Mouse (Mus musculus) kidney, adult 11 months (tissue): ENCODE measurements at regions not wholly inside any gene's neighbourhood (a gene's known extent, or its start where the extent isn't known, plus 50 kb on each side); places are given as distances from the start of the nearest gene placed in this dataset.

Experiments
- DNase-seq: peaks from one replicate; pipeline ENCODE4 v3.0.0; 2022

DNA sequence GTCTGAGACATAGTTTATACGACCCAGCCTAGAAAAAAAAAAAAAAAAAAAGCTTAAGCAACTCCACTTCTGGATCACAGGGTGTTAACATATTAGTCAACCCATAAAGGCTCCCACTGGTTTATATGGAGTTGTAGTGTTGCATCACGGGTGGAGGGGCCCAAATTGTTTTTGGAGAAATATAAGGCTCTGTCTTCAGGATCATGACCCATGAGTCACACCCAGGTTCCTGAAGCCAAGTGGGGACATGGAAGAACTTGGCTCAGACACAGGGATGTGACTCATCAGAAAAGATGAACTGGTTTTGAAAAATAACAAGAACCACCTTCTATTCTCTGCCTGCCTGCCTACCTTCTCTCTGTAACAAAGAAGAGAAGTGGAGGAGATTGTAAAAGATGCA lies 108.5 kb upstream of the Bmp2 start:
- DNase-seq: no peak

DNA sequence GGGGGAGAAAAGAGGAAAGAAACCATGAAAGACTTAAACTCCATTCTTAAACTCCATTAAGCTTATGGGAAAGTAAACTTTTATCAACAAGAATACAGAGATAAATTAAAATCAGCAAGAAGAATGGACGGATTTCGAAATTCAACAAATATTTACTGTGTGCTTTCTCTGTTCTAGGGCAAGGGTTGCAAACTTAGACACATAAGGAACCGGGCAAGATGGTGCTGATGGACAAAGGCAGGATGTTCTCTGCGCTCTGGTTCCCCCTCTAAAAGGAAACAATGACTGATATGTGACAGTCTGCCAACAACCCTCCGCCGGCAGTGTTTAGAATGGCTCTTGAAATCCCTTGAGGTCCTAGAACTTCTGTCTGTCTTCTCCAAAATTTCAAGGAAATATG lies 99.0 kb upstream of the Bmp2 start:
- DNase-seq: no peak

DNA sequence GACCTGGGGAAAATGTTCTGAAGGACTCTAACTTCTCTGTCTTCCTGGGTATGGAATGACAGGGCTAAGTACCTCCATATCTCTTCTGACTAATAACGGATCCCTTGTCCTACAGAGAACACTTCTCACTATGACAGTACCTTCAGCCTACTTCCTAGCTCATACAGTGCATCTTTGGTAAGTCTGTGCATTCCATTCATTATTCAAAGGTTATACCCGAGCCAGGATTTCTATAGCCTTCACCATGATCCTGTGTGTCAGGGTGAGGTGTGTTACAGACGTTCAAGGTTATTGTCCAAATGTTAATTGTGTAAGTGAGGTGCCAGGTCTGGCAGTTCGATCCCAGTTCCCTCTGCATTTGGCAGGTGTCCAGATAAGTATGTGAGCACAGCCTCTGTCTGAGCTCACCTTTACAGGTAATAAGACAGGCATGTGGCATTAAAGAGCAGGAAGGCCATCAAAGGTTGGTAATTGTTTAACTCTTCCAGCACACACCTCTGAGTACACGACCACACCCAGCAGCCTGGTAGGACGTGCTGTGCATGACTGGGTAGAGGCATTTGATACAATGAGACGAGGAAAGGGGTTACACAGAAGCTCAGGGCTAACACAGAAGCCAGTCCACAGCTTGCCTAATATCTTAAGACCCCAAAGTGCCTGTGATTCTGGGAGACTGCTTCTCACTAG lies 96.3 kb upstream of the Bmp2 start:
- DNase-seq: no peak

DNA sequence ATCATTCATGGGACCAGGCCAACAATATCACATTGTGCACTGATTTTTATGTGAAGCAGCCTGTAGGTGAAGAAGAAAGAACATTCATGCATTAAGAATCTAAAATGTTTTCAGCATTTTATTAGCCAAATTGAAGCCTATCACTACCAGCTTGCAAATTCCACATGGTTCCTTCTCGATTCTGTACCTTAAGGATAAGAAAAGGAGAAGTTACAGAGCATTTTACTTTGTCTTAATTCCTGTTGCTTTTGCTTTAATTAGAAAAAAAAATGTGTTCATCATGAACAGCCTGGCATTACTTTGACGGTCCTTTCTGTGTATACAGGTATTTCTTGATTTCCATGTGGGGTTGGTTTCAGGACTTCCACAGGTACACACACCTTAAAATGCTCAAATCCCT lies 95.2 kb upstream of the Bmp2 start:
- DNase-seq: no peak

DNA sequence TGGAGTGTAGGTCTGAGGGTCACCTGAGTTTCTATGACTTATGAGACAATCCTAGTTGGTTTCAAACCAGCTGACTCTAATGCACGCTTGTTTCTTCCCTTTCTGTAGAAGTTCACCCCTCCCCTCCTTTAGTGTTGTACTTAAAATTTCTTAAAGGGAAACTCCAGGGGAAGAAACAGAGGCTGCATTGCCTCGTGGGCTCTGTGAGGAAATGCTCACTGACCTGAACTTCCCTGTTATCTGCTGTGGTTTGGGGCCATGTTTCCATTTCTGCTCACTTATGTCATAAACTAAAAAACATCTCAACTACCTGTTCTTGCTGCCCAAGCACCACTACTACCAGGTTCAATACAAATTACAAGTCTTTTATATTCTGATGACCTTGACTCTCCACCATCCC lies 93.2 kb upstream of the Bmp2 start:
- DNase-seq: no peak

DNA sequence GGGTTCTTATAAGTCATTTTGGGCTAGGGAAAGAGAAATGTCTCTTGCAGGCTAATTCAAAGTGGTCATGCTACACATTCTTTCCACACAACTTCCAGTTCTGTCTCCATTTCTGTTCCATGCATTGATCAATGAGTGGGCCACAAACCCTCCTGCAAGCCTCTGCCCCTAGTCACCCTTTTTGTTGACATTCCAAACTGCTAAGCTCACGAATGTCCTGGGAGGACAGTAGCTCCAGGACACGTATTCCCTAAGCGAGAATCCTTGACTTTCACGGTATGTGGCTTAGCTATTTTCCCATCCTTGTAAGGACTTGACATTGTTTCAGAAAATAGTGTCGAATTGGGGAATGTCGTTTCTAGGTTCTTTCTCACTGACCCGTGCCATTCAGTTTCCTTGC lies 91.1 kb upstream of the Bmp2 start:
- DNase-seq: no peak

DNA sequence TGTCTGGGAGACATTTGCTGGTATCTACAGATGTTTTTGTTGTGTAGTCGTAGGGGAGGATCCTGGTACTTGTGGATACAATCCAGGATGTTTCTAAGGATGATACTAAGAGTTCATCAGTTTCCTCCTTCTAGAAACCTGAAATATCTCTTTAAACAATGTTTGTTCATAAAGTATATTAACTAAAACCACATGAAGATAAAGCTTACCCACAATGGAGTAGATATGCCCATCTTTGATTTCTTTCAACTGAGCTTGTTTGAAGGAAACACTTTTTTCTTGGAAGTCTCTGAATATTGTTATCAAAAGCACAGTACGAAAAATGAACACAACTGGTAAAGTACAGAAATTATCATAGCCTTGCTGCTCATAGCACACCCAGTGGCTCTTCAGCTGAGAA lies 89.6 kb upstream of the Bmp2 start:
- no peak for DNase-seq

DNA sequence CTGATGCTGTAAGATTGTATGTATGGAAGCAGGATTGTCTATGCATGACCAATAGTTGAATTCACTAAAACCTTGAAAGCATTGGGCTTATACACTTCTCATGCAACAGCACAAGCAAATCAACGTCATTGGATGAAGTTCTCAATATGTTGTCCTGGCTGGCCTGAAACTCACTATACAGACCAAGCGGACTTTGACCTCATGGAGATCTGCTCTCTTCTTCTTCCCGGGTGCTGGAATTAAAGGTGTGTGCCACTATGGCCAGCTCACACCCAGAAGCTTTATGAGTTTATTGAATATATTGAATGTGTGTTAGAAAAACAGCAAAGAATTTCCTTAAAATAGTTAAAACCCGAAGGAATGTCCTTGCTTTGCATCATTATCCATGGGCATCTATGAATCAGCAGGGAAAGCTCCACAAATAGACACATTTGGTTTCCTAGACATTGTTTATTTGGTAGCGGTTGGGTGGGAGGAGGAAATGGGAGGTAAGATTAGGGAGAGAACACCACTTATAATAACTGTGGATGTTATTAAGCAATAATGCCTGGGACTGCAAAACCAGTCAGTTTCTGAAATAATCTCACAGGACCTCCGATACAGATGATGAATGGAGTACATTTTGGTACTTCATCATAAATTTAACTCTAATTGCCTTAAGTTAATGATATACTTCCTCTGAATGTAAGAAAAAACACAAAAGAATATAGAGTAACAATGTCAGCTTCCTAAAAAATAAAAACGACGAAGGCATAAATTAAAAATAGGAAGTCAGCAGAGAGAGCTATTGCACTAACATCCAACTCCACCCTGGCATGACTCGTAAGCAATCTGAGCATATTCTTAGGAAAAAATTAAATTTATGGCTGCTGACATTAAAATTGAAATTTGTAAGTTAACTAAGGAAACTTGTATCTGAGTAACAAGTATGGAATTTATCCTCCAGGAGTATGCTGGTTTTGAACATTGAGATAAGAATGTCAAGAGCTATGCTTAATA lies 84.5 kb upstream of the Bmp2 start:
- DNase-seq: no peak

DNA sequence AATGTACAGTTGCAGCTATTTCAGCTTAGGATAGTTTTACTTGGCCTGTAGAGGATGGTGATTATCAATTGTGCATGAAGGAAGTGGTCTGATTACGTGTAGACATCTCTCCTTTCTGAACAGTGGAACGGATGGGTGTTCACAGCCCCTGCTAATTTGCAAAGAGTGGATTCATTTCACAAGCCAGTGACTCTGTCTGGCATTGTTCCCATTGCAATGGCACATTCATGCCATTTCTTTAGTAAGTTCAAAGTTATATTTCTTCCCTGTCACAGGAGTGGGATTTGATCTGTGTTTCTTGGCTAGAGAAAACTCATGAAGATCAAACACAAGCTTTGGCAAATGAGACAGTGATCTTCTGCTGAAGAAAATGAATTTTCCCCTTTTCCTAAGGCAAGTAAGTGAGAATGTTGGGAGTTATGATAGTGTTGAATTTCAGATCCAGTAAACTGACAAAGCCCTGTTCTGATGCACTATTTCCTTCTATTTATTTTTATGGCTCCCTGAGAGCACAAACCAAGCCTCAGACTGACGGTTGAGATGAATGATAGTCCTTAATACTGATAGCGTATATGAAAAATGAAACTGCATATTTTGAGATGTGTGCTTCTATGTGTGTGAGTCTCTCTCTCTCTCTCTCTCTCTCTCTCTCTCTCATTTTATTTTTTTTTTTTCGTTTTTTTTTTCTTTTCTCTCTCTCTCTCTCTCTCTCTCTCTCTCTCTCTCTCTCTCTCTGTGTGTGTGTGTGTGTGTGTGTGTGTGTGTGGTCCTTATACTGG lies 78.8 kb upstream of the Bmp2 start:
- no peak for DNase-seq

DNA sequence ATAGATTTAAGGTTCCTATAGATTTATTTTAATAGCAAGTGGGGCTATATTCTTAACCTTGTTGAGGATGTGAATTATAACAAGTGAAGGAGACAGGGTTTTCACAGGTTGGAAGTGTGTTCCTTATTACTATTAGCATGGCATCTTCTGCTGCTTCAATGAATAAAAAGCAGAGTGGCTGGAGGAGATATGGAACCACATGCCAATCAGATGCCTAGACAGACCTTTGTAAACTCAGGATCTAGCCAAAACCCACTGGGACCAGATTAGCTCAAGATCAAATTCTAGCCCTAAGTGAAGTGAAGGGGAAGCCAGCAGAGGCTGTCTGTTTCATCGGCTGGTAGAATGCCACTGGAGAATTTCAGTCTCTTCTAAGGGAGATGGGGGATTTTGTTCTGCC lies 77.8 kb upstream of the Bmp2 start:
- no peak for DNase-seq

DNA sequence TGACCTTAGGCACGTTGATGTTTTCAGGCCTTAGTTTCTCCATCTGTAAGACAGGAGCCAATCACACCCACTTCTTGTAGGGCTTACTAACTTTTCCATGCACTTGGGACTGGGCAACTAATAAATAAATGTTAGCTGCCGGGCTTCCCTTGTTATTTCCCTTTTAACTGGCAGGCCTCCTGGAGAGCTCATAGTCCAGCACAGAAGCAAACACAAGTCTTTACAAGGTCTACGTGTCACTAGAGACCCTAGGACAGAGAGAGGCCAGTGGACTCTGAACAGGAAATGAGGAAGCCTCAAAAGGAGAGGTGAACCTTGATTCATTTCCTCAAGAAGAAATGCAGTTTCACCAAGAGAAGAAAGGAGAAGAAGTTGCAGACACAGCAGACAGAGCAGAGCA lies 71.1 kb upstream of the Bmp2 start:
- DNase-seq: no peak

DNA sequence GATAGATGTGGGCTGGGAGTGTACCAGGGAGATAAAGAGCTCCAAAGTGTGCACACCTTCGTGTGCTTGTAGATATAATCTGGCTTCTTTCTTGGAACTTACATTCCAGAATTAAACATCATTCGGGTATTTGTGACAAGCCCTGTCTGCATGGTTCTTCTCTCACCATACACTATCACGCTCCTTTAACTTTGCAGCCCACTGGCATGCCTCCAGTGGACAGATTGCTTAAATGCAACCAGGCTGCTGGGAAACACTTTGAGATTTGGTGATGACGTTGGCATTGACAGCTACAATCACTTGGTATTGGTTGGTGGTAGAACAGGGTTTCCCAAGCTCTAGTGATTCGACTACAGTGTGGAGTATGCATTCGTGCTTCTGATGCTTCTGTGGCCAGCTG lies 70.7 kb upstream of the Bmp2 start:
- no peak for DNase-seq

DNA sequence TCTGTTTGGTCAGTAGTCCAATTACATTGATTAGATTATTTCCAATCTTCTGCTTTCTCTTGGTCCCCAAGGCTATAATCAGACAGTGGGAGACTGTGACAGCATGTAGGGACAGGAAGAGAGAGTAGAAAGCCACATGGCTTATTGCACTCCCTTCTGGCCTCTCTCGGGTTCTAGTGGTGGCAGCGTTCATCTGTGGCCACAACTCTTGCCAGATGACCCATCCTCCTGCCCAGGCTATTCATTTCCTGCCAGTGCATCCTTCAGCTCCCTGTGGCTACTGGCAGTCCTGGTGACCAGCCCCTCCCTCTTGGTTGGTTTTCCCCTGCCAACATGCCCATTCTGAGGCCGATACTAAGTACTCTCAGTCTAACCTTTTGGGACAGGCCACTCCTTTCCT lies 70.2 kb upstream of the Bmp2 start:
- no peak for DNase-seq

DNA sequence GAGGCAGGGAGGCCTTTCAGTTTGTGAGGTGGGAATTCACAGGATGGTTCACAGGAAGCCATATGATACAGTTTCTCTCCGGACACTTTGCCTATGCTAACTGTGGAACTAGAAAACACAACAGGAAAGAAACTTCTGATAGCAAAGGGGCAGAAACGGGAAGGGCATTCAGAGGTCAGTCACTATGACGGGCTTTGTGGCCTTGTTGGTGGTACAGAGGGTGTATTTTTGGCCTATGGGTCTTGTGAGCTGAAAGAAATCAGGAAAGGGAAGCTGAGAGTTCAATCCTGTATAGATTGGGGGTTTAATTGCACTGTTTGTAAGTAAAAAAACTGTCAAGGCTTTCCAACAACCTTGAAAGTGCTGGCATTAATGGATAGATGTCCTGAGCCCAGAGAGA lies 56.5 kb upstream of the Bmp2 start:
- no peak for DNase-seq

DNA sequence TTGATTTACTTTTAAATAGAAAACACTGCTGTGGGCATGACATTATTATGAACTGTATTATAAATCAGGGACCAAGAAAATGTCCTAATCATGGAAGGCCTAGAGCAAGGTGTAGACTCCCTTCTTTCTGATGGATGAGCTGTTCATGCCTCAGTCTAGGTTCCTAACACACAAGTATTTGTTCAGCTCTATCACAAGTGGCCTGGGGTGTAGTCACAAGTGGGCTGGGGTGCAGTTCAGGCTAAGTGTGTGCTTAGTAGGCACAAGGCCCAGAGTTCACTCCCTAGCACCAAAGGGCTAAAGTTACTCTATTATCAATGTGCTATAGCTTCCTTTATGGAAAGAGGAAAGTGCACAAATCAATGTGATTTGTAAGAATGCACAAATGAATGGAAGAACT lies 55.6 kb upstream of the Bmp2 start:
- no peak for DNase-seq

DNA sequence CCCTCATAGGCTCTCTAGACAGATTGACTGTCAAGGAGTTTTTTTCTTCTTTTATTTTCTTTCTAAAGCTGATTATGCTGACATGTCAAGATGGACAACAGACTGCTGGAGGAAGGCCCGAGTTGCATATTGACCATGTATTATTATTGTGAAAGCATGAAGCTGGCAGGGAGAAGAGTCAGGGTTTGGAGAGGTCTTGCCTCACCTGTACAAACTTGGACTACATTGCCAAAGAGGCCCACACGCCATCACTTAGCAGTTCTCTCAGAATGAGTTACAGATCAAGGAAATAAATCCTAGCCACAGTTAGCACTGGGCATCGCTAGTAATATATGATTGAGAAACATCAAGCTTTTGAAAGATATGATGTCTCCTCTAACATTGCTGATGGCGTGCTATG lies 54.9 kb upstream of the Bmp2 start:
- no peak for DNase-seq

DNA sequence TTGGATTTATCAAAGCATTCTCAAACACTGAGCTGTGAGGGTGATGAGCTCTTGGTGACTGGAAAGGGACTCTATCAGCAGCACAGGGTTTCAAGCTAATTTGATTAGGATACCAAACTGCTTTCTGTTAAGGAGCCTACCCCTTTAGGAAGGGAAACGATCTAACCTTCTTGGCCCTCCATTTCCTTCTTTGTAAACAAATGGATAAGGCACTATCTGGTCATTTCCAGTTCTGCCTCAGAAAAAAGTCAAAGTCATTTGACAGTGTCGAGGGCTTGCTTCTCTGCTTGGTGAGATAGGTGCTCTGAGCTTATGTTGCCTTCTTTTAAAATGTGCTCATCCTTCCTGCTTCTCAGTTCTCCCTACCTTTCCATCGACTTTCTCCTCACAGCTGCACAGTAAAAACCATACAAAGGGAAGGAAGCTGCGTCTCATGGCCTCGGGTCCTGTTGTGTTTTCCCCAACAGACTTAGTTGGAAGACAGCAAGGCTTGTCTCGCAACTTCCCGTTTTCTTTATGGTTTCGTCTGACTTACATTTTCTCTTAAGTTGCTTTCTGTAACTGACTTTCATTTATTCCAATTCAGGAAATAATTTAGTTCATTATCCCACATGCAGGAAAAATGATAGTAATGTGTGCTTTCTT lies 54.3 kb upstream of the Bmp2 start:
- no peak for DNase-seq

DNA sequence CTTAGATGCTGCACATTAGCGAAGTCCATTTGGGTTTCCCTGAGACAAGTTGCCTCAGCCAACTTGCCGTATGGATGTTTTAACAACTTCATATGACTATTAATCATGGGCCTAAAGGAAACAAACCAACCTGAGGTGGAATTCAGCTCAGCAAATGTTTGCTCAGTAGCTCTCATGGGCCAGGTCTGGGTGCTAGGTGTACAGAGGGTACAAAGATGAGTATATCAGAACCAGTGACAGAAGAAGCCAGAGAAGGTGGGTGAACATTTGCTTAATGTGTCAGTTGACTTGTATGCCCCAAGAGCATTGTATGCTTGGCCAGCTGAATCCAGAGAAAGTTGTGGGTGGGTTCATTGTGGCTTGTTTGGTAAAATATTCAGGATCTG lies 53.8 kb upstream of the Bmp2 start:
- no peak for DNase-seq

DNA sequence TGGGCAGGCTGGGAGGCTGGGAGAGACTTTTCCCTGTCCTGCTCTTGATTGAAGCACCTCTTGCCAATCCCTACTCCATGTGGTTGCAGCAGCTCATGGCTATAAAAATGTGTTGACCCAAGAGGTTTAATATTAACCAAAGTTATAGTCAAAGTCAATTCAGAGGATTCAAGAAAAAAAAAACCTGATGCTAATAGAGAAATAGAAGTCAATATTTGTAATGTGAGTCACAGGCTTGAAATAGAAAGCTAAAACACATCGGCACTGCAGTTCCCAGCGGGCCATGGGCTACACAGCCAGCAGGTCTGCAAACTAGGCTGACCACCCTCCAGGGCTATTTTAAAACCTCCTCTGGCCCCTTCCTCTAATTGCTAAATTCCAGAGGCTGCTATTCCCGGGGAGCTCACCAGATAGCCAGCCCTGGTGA lies 53.2 kb upstream of the Bmp2 start:
- DNase-seq: peak; percentile 11

DNA sequence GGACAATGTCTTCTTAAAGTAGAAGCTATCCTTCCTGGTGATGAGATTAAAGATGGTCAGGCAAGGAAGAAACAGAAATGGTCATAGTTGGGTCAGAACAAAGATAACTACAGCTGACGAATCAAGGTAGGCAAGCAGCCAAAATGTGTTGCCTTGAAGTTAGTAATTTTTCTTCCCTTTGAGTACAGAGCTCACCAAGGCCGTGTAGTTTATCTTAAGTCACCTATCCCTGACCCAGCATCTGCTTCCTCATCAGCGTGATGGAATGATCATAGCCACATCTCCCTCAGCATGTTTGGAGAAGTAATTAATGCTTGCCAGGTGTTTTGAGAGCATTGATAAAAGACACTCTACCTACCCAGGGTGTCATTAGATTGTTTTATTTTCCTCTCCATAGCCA lies 52.1 kb upstream of the Bmp2 start:
- no peak for DNase-seq
